Comparison of ENCODE assay signal across 8 mouse cellular contexts in the genomic region with DNA sequence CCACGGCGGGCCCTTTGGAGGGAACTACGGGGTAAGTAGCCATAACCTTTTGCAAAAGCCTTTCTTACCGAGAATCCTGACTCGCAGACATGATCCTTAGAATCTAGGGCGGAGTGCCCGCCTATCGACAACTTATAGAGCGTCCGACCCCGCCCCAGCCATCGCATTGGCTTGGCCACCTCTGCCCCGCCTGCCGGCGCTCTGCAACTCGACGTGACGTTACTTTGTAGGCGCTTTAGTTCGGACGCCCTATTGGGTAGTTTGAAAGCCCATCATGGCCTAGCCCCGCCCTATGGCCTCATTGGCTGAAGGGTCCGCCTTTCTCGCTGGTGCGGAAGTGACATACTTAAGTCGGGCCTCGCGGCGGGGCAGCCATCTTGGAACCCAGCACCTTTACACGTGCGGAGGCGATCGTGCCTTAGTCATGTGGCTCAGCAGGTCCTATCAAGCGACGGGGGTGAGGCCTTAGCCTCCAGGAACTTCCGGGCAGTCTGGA. TPM values are rescaled to one million over a fixed set of nuclear protein-coding genes. Genes with fewer than 3 reads are reported as not detected.
A peak's percentile ranks its signal among the peaks of the same experiment; 100 is the strongest.
DNase-seq lines count a peak whose midpoint lies in the region; ATAC-seq lines count a peak whose summit lies in the region.

A gene (minus strand): TSS at position 213 of the 496 bp plus-strand sequence.

- H3K27ac ChIP-seq in heart, embryonic 10.5 days, result peak within 1 kb of the TSS; percentile 100
- H3K27ac ChIP-seq in kidney, embryonic 15.5 days, result peak within 1 kb of the TSS; percentile 97

- under 1% methylated on average over 36 of the region's 36 CpGs for WGBS in heart, embryonic 10.5 days
- WGBS in kidney, embryonic 15.5 days, result under 1% methylated on average over 36 of the region's 36 CpGs

- peaks cover 87% of the 10 kb centered on the region for H3K36me3 ChIP-seq in heart, embryonic 10.5 days
- H3K36me3 ChIP-seq in kidney, embryonic 15.5 days, result peaks cover 85% of the 10 kb centered on the region

- ATAC-seq in erythroblast, adult 5-6 weeks (replicated peaks; ENCODE audit: low FRiP score, poor library complexity, severe bottlenecking), result peak; percentile 90
- ATAC-seq in kidney, embryonic 15.5 days (replicated peaks; ENCODE audit: low FRiP score), result peak; percentile 98
- peak; percentile 85 for ATAC-seq in monocyte, adult 5-6 weeks (replicated peaks; ENCODE audit: insufficient number of reproducible peaks, low FRiP score, low TSS enrichment, poor library complexity, severe bottlenecking)

- H3K4me1 ChIP-seq in heart, embryonic 10.5 days, result peaks cover 7% of the 10 kb centered on the region
- peaks cover 36% of the 10 kb centered on the region for H3K4me1 ChIP-seq in kidney, embryonic 15.5 days

- peak within 1 kb of the TSS; percentile 100 for H3K4me3 ChIP-seq in heart, embryonic 10.5 days
- H3K4me3 ChIP-seq in kidney, embryonic 15.5 days (replicated peaks), result peak within 1 kb of the TSS; percentile 100

- DNase-seq in B cell, adult 2 months, result peak; percentile 97 to 99
- DNase-seq in brain, adult 2 months (ENCODE audit: low read depth, low spot score), result peak; percentile 100
- DNase-seq in heart, embryonic 10.5 days (ENCODE audit: low spot score), result peak; percentile 100
- DNase-seq in liver, result peak; percentile 100
- peak; percentile 99 to 100 for DNase-seq in spleen, postnatal 4 days (ENCODE audit: low spot score in 2 of 2)

- H3K9me3 ChIP-seq in heart, embryonic 10.5 days, result no peaks in the 10 kb centered on the region
- H3K9me3 ChIP-seq in kidney, embryonic 15.5 days (replicated peaks), result no peaks in the 10 kb centered on the region

- H3K9ac ChIP-seq in kidney, embryonic 15.5 days, result peak within 1 kb of the TSS; percentile 100

- H3K4me2 ChIP-seq in kidney, embryonic 15.5 days, result peak within 1 kb of the TSS; percentile 70

- H3K27me3 ChIP-seq in heart, embryonic 10.5 days (ENCODE audit: insufficient read depth, poor library complexity, severe bottlenecking), result no peaks in the 10 kb centered on the region
- H3K27me3 ChIP-seq in kidney, embryonic 15.5 days, result no peaks in the 10 kb centered on the region

RNA-seq across cellular contexts. Expression of the gene that starts here (rescaled TPM):
- 177 and 204 TPM in 2 replicates for total RNA-seq in erythroblast, adult 5-6 weeks (2015; ENCODE audit: low replicate concordance)
- total RNA-seq in erythroblast, adult 5-6 weeks (2017; ENCODE audit: low replicate concordance), result 163 and 169 TPM in 2 replicates
- 481 and 586 TPM in 2 replicates for polyA plus RNA-seq in heart, embryonic 10.5 days (2016; fragmentation: Nextera tagmentation; extraction: Ambion mirVana)
- 586 and 589 TPM in 2 replicates for polyA plus RNA-seq in kidney, embryonic 15.5 days (2015; fragmentation: Nextera tagmentation; extraction: Ambion mirVana)
- total RNA-seq in monocyte, adult 5-6 weeks (2017), result 597 to 694 TPM (median 633 TPM) in 3 replicates

Comparison
In these comparisons a context has a peak if more than half of its experiments do, and no peak if none do; other contexts are left out.
1. Peak in every context shown above with its lines: DNase-seq, ATAC-seq, H3K4me3 ChIP-seq and H3K27ac ChIP-seq.